In genomic region chr16:32401335-32401965, GRCm38 (mm10) we compare ENCODE assay signal across 21 mouse cellular contexts. TPM values are rescaled to one million over a fixed set of nuclear protein-coding genes. Genes with fewer than 3 reads are reported as not detected.
DNase-seq lines count a peak whose midpoint lies in the region; ATAC-seq lines count a peak whose summit lies in the region.
"Had no signal": no experiment of that assay in that cellular context is flagged by ENCODE, and none has a peak within 500 bp of the region (broad histone marks: within the 10 kb centered on the region; RNA-seq: fewer than 3 reads in every experiment).

No protein-coding gene starts in this region.

- 29% methylated on average over 9 of the region's 9 CpGs for WGBS in macrophage (ENCODE audit: missing documents)
- WGBS in forebrain, embryonic 11.5 days = 83% methylated on average over 9 of the region's 9 CpGs

- no peaks in the 10 kb centered on the region for H3K4me1 ChIP-seq in forebrain, embryonic 11.5 days (replicated peaks; ENCODE audit: control insufficient read depth, insufficient read depth, low read length)
- H3K4me1 ChIP-seq: liver, embryonic 15.5 days; midbrain, embryonic 13.5 days; neural tube, embryonic 12.5 days had no signal

- no peak overlapping the region for H3K9ac ChIP-seq in forebrain, embryonic 11.5 days (ENCODE audit: low read length)
- H3K9ac ChIP-seq: embryonic facial prominence, embryonic 12.5 days; liver, embryonic 15.5 days; midbrain, embryonic 13.5 days; neural tube, embryonic 12.5 days had no signal

- no peaks in the 10 kb centered on the region for H3K27me3 ChIP-seq in forebrain, embryonic 11.5 days (ENCODE audit: control insufficient read depth, insufficient read depth, low read length)
- H3K27me3 ChIP-seq: embryonic facial prominence, embryonic 12.5 days; liver, embryonic 15.5 days; midbrain, embryonic 13.5 days; neural tube, embryonic 12.5 days had no signal

- H3K9me3 ChIP-seq in forebrain, embryonic 11.5 days (ENCODE audit: control insufficient read depth, low read length) = no peaks in the 10 kb centered on the region
- H3K9me3 ChIP-seq: embryonic facial prominence, embryonic 12.5 days; forebrain, embryonic 10.5 days; heart, embryonic 10.5 days; hindbrain, embryonic 10.5 days; liver, embryonic 15.5 days; midbrain, embryonic 13.5 days; neural tube, embryonic 12.5 days had no signal

- no peak overlapping the region for H3K4me3 ChIP-seq in macrophage (ENCODE audit: inconsistent target)
- no peak overlapping the region for H3K4me3 ChIP-seq in forebrain, embryonic 11.5 days (ENCODE audit: low read depth, low read length)
- H3K4me3 ChIP-seq: embryonic facial prominence, embryonic 12.5 days; forebrain, embryonic 10.5 days; heart, embryonic 10.5 days; hindbrain, embryonic 10.5 days; liver, embryonic 15.5 days; midbrain, embryonic 13.5 days; neural tube, embryonic 12.5 days had no signal

- no peaks in the 10 kb centered on the region for H3K36me3 ChIP-seq in macrophage (ENCODE audit: inconsistent target)
- no peaks in the 10 kb centered on the region for H3K36me3 ChIP-seq in forebrain, embryonic 11.5 days (ENCODE audit: control insufficient read depth, insufficient read depth, low read length)
- H3K36me3 ChIP-seq: embryonic facial prominence, embryonic 12.5 days; forebrain, embryonic 10.5 days; heart, embryonic 10.5 days; hindbrain, embryonic 10.5 days; liver, embryonic 15.5 days; midbrain, embryonic 13.5 days; neural tube, embryonic 12.5 days had no signal

- H3K27ac ChIP-seq in macrophage = peak overlapping the region; percentile 69
- no peak overlapping the region for H3K27ac ChIP-seq in forebrain, embryonic 11.5 days (ENCODE audit: low read depth, low read length)
- H3K27ac ChIP-seq: embryonic facial prominence, embryonic 12.5 days; forebrain, embryonic 10.5 days; heart, embryonic 10.5 days; hindbrain, embryonic 10.5 days; liver, embryonic 15.5 days; midbrain, embryonic 13.5 days; neural tube, embryonic 12.5 days had no signal

- peak; percentile 6 to 41 for DNase-seq in heart, adult 9 months (ENCODE audit: low spot score in 2 of 2)
- no peak for DNase-seq in heart, postnatal 14 days
- peak; percentile 7 for DNase-seq in thymus, postnatal 0 days (ENCODE audit: low spot score)
- no peak for DNase-seq in thymus, adult 18-20 months
- DNase-seq in spleen, postnatal 36 days (ENCODE audit: low spot score in 2 of 2) = peak; percentile 73
- no peak for DNase-seq in retina, embryonic 14.5 days (ENCODE audit: low spot score)
- no peak for DNase-seq in forebrain, embryonic 11.5 days (ENCODE audit: low spot score)
- DNase-seq: adrenal gland, adult 2 months; cerebellum, postnatal 25 days; right cerebral cortex, adult 18-20 months had no signal

- no peak for ATAC-seq in forebrain, embryonic 11.5 days (replicated peaks; ENCODE audit: low FRiP score)
- ATAC-seq: intestine, postnatal 0 days; midbrain, embryonic 13.5 days had no signal

- no peaks in the 10 kb centered on the region for H3K79me2 ChIP-seq in macrophage (ENCODE audit: inconsistent target)

- intact Hi-C loops in heart, postnatal 14 days (cut with DNase I) = no loop called here

- H3K4me2 ChIP-seq in forebrain, embryonic 11.5 days (ENCODE audit: low read depth, low read length, severe bottlenecking) = no peak overlapping the region
- H3K4me2 ChIP-seq: embryonic facial prominence, embryonic 12.5 days; liver, embryonic 15.5 days; midbrain, embryonic 13.5 days; neural tube, embryonic 12.5 days had no signal

RNA-seq across cellular contexts. Expression of gene Tm4sf19, which starts 1.1 kb away (rescaled TPM):
- total RNA-seq in heart, postnatal 14 days (2021) = not detected
- polyA plus RNA-seq in thymus, postnatal 0 days (2015; fragmentation: Nextera tagmentation; extraction: Ambion mirVana) = not detected in 2 replicates
- 1 to 10 TPM in 4 of 26 experiments, under 1 TPM in 4, not detected in 18; 0.53 to 2.3 (median 0.99) TPM for total RNA-seq in macrophage (2018; cell fraction: chromatin; rRNA removed)
- 1 to 10 TPM in 18 of 26 experiments, under 1 TPM in 8; 0.56 to 2.1 (median 1.2) TPM for total RNA-seq in macrophage (2018; cell fraction: cytosol; rRNA removed)
- 1 to 10 TPM in 9 of 26 experiments, under 1 TPM in 11, not detected in 6; 0.48 to 1.9 (median 0.99) TPM for total RNA-seq in macrophage (2018; cell fraction: nucleus; rRNA removed)
- 0.67 to 1.2 TPM (median 1.1 TPM) in 3 replicates for polyA plus RNA-seq in macrophage (2018)
- polyA plus RNA-seq in forebrain, embryonic 11.5 days (2014; fragmentation: Nextera tagmentation; extraction: Ambion mirVana) = not detected in 2 replicates
- total RNA-seq: layer of hippocampus, adult 8-10 months had no signal
- polyA plus RNA-seq: embryonic facial prominence, embryonic 12.5 days; forebrain, embryonic 10.5 days; heart, embryonic 10.5 days; hindbrain, embryonic 10.5 days; intestine, postnatal 0 days; liver, embryonic 15.5 days; midbrain, embryonic 13.5 days; neural tube, embryonic 12.5 days; stomach, embryonic 16.5 days had no signal

RNA-seq across cellular contexts. Expression of gene Tctex1d2, which starts 18.1 kb away (rescaled TPM):
- 1 to 10 TPM; 5.7 to 6.0 TPM for total RNA-seq in heart, postnatal 14 days (2021)
- 14.1 and 15.5 TPM in 2 replicates for polyA plus RNA-seq in thymus, postnatal 0 days (2015; fragmentation: Nextera tagmentation; extraction: Ambion mirVana)
- 10 to 100 TPM in 9 of 26 experiments, 1 to 10 TPM in 17; 2.1 to 18.5 (median 7.5) TPM for total RNA-seq in macrophage (2018; cell fraction: chromatin; rRNA removed)
- total RNA-seq in macrophage (2018; cell fraction: cytosol; rRNA removed) = 10 to 100 TPM; 13.5 to 28.3 (median 21.0) TPM
- 10 to 100 TPM in 11 of 26 experiments, 1 to 10 TPM in 15; 2.7 to 21.3 (median 7.8) TPM for total RNA-seq in macrophage (2018; cell fraction: nucleus; rRNA removed)
- polyA plus RNA-seq in macrophage (2018) = 16.6 to 17.3 TPM (median 16.7 TPM) in 3 replicates
- 33.1 and 36.1 TPM in 2 replicates for polyA plus RNA-seq in forebrain, embryonic 11.5 days (2014; fragmentation: Nextera tagmentation; extraction: Ambion mirVana)

RNA-seq across cellular contexts. Expression of gene Pcyt1a, which starts 29.3 kb away (rescaled TPM):
- total RNA-seq in heart, postnatal 14 days (2021) = 100 to 1,000 TPM; 106 to 108 TPM
- 14.8 and 15.8 TPM in 2 replicates for polyA plus RNA-seq in thymus, postnatal 0 days (2015; fragmentation: Nextera tagmentation; extraction: Ambion mirVana)
- total RNA-seq in macrophage (2018; cell fraction: chromatin; rRNA removed) = 100 to 1,000 TPM in 10 of 26 experiments, 10 to 100 TPM in 16; 47.1 to 175 (median 80.7) TPM
- total RNA-seq in macrophage (2018; cell fraction: cytosol; rRNA removed) = 100 to 1,000 TPM in 3 of 26 experiments, 10 to 100 TPM in 23; 45.4 to 108 (median 71.3) TPM
- 100 to 1,000 TPM in 3 of 26 experiments, 10 to 100 TPM in 23; 54.3 to 120 (median 66.5) TPM for total RNA-seq in macrophage (2018; cell fraction: nucleus; rRNA removed)
- polyA plus RNA-seq in macrophage (2018) = 32.5 to 74.9 TPM (median 60.1 TPM) in 3 replicates
- 41.9 and 45.3 TPM in 2 replicates for polyA plus RNA-seq in forebrain, embryonic 11.5 days (2014; fragmentation: Nextera tagmentation; extraction: Ambion mirVana)

Comparison
In these comparisons a context has a peak if more than half of its experiments do, and no peak if none do; other contexts are left out.
1. DNase-seq: peak in heart, adult 9 months (2 of 2), thymus, postnatal 0 days (single experiment) and spleen, postnatal 36 days (2 of 2); none in heart, postnatal 14 days (0 of 2), thymus, adult 18-20 months (0 of 2), retina, embryonic 14.5 days (single experiment) and forebrain, embryonic 11.5 days (single experiment).